Mouse (Mus musculus) lung, postnatal 25 days (tissue): ENCODE results near the gene Ddb2.

Experiments
- DNase-seq: peaks from one replicate; pipeline ENCODE4 v3.0.0; 2022; ENCODE audit warnings: low spot score

Ddb2 gene

GRCm38 (mm10) chr2:91236601-91237510 is at the start of gene Ddb2:
TSS of gene Ddb2 (minus strand) at chr2:91236982.
- peak; percentile 92 for DNase-seq

GRCm38 (mm10) chr2:91285885-91286505 is 49.2 kb upstream of the Ddb2 start:
- peak; percentile 78 for DNase-seq

- DNase-seq = no peak
Observed at GRCm38 (mm10) chr2:91284375-91285199, 47.8 kb upstream of the Ddb2 start.

GRCm38 (mm10) chr2:91283972-91284371 is 47.2 kb upstream of the Ddb2 start:
- no peak for DNase-seq

GRCm38 (mm10) chr2:91281366-91281765 is 44.6 kb upstream of the Ddb2 start:
- peak; percentile 36 for DNase-seq

GRCm38 (mm10) chr2:91279372-91279755 is 42.6 kb upstream of the Ddb2 start:
- DNase-seq = no peak

GRCm38 (mm10) chr2:91278749-91279371 is 42.1 kb upstream of the Ddb2 start:
- peak; percentile 54 for DNase-seq

- DNase-seq = no peak
Observed at GRCm38 (mm10) chr2:91269687-91270133, 32.9 kb upstream of the Ddb2 start.

GRCm38 (mm10) chr2:91268706-91269105 is 31.9 kb upstream of the Ddb2 start:
- no peak for DNase-seq

GRCm38 (mm10) chr2:91268042-91268441 is 31.3 kb upstream of the Ddb2 start:
- no peak for DNase-seq

- peak; percentile 99 for DNase-seq
Observed at GRCm38 (mm10) chr2:91264711-91265681, 28.2 kb upstream of the Ddb2 start, which contains the start of gene Arfgap2. TSS of gene Arfgap2 (plus strand) at chr2:91264974.

GRCm38 (mm10) chr2:91263692-91264660 is 27.2 kb upstream of the Ddb2 start:
- DNase-seq = no peak

- no peak for DNase-seq
Observed at GRCm38 (mm10) chr2:91259493-91259892, 22.7 kb upstream of the Ddb2 start.

- no peak for DNase-seq
Observed at GRCm38 (mm10) chr2:91258830-91259229, 22.0 kb upstream of the Ddb2 start.

- no peak for DNase-seq
Observed at GRCm38 (mm10) chr2:91258054-91258453, 21.3 kb upstream of the Ddb2 start.

GRCm38 (mm10) chr2:91257126-91257980 is 20.6 kb upstream of the Ddb2 start:
- peak; percentile 24 for DNase-seq

- DNase-seq = peak; percentile 24
Observed at GRCm38 (mm10) chr2:91256256-91257125, 19.7 kb upstream of the Ddb2 start.
